Mouse (Mus musculus): ENCODE measurements around the gene Mfsd12. TPM values are rescaled to one million over a fixed set of nuclear protein-coding genes. Genes with fewer than 3 reads are reported as not detected.
A peak's percentile ranks its signal among the peaks of the same experiment; 100 is the strongest.

The Mfsd12 gene
- polyA plus RNA-seq, 1 experiment from 2014 or later = 11.3 TPM

DNA sequence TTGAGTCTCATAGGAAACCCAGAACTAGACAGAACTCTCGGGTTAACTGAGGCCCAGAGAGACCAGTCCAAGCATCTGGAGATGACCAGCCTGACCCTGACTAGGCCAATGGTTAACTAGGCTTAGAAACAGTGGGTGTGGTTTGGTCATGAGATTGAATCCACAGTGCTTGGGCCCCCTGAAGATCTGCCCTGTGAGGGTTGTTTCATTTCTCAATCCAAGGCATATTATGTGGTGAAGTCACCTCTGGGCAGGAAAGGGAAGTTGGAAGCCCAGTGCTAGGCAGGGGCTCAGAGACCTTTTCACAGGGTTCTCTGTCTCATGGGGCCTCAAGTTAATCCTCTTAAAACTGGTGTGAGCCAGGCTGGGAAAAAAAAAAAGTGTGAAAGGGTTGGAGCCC is 1.6 kb downstream of the Mfsd12 start:
- 53% methylated on average over 1 of the region's 1 CpGs for WGBS
- peak overlapping the region; percentile 8 for H3K27ac ChIP-seq

DNA sequence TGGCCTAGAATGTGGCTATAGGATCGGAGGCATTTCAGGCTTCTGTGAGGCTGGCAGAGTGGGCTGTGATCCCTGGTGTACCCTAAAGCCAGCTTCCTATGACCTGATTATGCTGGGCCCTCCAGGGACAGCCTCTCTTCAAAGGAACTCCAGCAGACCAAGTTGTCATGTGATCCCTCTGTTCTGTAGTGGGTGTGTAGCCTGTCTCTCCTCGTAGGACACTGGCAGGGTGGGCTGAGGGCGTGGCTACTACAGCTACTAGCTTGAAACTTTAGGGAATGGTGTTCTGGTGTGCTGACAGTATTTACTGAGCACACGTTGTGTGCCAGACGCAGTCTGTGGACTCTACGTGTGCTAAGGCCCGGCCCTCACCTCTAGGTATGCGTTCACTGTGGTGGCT is 3.4 kb downstream of the Mfsd12 start:
- WGBS = 63% methylated on average over 8 of the region's 8 CpGs
- no peak for ATAC-seq (replicated peaks; ENCODE audit: low FRiP score, low read depth)

More for the DNA sequence above, 1.6 kb downstream of the Mfsd12 start:
- Histone ChIP-seq H3K4me2 (ENCODE audit: low read length) (peak overlapping the region; percentile 99; the same call in 1 of the 2 replicates), H3K9ac (ENCODE audit: low read depth, low read length) (0 out of 2 replicates have a peak overlapping the region, but pooled peaks have one; percentile 78), H3K4me3 (replicated peaks; ENCODE audit: low read depth, low read length) (no peak overlapping the region; the same call in 1 of the 2 replicates), H3K9me3 (replicated peaks; ENCODE audit: low read length) (no peaks in the 10 kb centered on the region), H3K36me3 (ENCODE audit: insufficient read depth, low read length) (no peaks in the 10 kb centered on the region), H3K27me3 (ENCODE audit: insufficient read depth, low read length) (no peaks in the 10 kb centered on the region), H3K4me1 (replicated peaks; ENCODE audit: insufficient read depth, low read length) (peaks cover 21% of the 10 kb centered on the region; the same call in 1 of the 2 replicates)
- DNase-seq (ENCODE audit: low spot score) = no peak
- TF ChIP-seq CTCF (IDR thresholded peaks at IDR 0.05; ENCODE audit: low read depth) = no peak
- no peak for ATAC-seq (replicated peaks; ENCODE audit: low FRiP score, low read depth)

DNA sequence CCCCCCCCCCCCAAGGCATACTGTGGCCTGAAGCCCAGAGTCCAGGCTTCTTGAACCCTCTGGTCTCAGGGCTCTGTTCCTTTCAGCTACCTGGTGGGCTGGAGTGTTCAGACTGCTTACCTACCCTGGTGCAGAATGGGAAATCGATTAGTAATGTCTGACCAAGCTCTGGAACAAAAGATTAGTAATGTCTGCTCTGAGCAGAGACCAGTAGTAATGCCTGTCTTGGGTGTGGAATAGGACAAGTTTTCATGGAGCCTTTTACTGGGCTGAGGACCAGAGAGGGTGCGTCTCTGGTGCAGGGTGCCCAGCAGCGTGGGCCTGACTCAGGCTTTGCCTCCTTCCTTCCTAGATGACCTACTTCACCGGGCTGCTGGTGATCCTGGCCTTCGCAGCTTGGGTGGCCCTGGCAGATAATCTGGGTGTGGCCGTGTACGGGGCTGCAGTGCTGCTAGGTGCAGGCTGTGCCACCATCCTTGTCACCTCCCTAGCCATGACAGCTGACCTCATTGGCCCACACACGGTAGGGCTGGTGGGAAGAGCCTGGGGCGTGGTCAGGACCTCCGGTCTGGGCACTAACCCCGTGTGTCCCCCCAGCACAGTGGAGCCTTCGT is 5.2 kb downstream of the Mfsd12 start:
- no peak for TF ChIP-seq CTCF (IDR thresholded peaks at IDR 0.05; ENCODE audit: low read depth)
- no peaks in the 10 kb centered on the region for H3K9me3 ChIP-seq (replicated peaks; ENCODE audit: low read length)

More for the DNA sequence above, 3.4 kb downstream of the Mfsd12 start:
- H3K4me2 ChIP-seq (ENCODE audit: low read length) = no peak overlapping the region
- no peaks in the 10 kb centered on the region for H3K9me3 ChIP-seq (replicated peaks; ENCODE audit: low read length)
- peaks cover 34% of the 10 kb centered on the region for H3K4me1 ChIP-seq (replicated peaks; ENCODE audit: insufficient read depth, low read length)
- H3K4me3 ChIP-seq (replicated peaks; ENCODE audit: low read depth, low read length) = no peak overlapping the region
- H3K9ac ChIP-seq (ENCODE audit: low read depth, low read length) = no peak overlapping the region
- no peak for DNase-seq (ENCODE audit: low spot score)
- H3K36me3 ChIP-seq (ENCODE audit: insufficient read depth, low read length) = no peaks in the 10 kb centered on the region
- no peaks in the 10 kb centered on the region for H3K27me3 ChIP-seq (ENCODE audit: insufficient read depth, low read length)
- no peak for TF ChIP-seq CTCF (IDR thresholded peaks at IDR 0.05; ENCODE audit: low read depth)
- no peak overlapping the region for H3K27ac ChIP-seq

DNA sequence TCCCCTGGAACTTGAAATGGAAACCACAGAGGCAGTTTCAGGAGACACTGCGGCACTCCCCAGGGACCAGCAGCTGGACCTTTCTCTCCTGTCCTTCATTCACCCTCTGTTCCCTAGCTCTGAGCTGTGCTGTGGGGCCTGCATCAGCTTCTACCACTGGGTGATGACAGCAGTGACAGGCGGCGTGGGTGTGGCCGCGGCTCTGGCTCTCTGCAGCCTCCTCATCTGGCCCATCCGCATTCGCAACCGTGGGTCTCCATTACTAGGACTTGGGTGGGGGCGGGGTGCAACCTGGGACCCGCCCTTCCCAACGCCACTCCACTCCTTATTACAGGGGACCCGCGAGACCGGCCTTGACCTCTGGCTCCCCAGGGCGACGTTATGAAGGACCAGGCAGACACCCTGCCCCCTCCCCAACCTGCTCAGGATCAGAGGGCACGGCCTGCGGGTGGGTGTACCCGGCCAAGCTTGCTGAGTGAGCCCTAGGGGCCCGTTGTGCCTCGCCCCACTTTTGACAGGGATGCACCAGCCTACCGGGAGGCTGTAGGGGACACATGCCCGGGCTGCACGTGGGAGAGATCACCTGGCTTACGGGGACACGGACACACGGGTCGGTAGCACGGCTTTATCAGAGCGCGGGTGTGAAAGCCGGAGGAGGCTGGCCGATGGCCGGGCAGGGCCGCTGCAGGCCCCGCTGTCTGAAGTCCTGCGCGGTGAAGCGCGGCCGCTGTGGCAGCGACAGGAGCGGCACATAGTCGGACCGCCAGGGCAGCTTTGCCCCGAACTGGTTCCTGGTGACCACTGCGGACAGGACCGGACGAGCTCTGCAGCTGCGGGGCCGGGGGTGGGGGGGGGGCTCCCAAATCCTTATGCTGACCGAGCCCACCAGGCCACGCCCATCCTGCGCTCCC is 6.4 kb downstream of the Mfsd12 start:
- H3K27ac ChIP-seq = no peak overlapping the region
- 10% methylated on average over 54 of the region's 54 CpGs for WGBS
- H3K4me3 ChIP-seq (replicated peaks; ENCODE audit: low read depth, low read length) = peak overlapping the region; percentile 12
- H3K9ac ChIP-seq (ENCODE audit: low read depth, low read length) = peak overlapping the region; percentile 29; the same call in 1 of the 2 replicates
- peaks cover 20% of the 10 kb centered on the region for H3K36me3 ChIP-seq (ENCODE audit: insufficient read depth, low read length)
- peak overlapping the region; percentile 52 for H3K4me2 ChIP-seq (ENCODE audit: low read length)
- no peaks in the 10 kb centered on the region for H3K27me3 ChIP-seq (ENCODE audit: insufficient read depth, low read length)
- peaks cover 23% of the 10 kb centered on the region for H3K4me1 ChIP-seq (replicated peaks; ENCODE audit: insufficient read depth, low read length)
- DNase-seq (ENCODE audit: low spot score) (no peak), ATAC-seq (replicated peaks; ENCODE audit: low FRiP score, low read depth) (peak; percentile 10; the same call in 1 of the 2 replicates)
- no peaks in the 10 kb centered on the region for H3K9me3 ChIP-seq (replicated peaks; ENCODE audit: low read length)
- TF ChIP-seq CTCF (IDR thresholded peaks at IDR 0.05; ENCODE audit: low read depth) = no peak

More for the DNA sequence above, 5.2 kb downstream of the Mfsd12 start:
- no peak for DNase-seq (ENCODE audit: low spot score)
- Histone ChIP-seq H3K36me3 (ENCODE audit: insufficient read depth, low read length) (peaks cover 9% of the 10 kb centered on the region), H3K4me1 (replicated peaks; ENCODE audit: insufficient read depth, low read length) (peaks cover 30% of the 10 kb centered on the region), H3K4me3 (replicated peaks; ENCODE audit: low read depth, low read length) (no peak overlapping the region), H3K27me3 (ENCODE audit: insufficient read depth, low read length) (no peaks in the 10 kb centered on the region), H3K27ac (no peak overlapping the region), H3K9ac (ENCODE audit: low read depth, low read length) (no peak overlapping the region), H3K4me2 (ENCODE audit: low read length) (no peak overlapping the region)
- ATAC-seq (replicated peaks; ENCODE audit: low FRiP score, low read depth) = no peak
- 72% methylated on average over 12 of the region's 12 CpGs for WGBS

DNA sequence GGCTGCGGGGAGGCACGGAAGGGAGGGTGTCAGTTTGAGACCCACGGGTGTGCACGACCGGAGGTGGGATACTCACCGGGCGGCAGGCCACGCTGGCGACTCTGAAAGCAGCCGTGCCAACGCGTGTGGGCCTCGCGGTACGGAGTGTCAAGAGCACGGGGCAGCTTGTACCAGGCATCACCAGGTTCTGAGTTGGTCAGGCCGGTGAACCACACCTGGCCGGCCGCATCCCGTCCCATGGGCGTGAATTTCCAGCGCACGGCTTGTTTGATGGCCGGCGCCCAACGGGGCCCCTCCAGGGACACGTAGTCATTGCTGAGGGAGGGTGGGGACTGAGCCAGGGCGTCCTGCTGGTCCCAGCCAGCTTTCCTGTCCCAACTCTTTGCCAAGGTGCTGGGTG is 7.4 kb downstream of the Mfsd12 start:
- Histone ChIP-seq H3K27ac (no peak overlapping the region), H3K36me3 (ENCODE audit: insufficient read depth, low read length) (peaks cover 30% of the 10 kb centered on the region), H3K27me3 (ENCODE audit: insufficient read depth, low read length) (no peaks in the 10 kb centered on the region), H3K9ac (ENCODE audit: low read depth, low read length) (peak overlapping the region; percentile 39; the same call in 1 of the 2 replicates), H3K9me3 (replicated peaks; ENCODE audit: low read length) (no peaks in the 10 kb centered on the region), H3K4me2 (ENCODE audit: low read length) (peak overlapping the region; percentile 52), H3K4me3 (replicated peaks; ENCODE audit: low read depth, low read length) (peak overlapping the region; percentile 12), H3K4me1 (replicated peaks; ENCODE audit: insufficient read depth, low read length) (peaks cover 18% of the 10 kb centered on the region)
- ATAC-seq (replicated peaks; ENCODE audit: low FRiP score, low read depth) (no peak), DNase-seq (ENCODE audit: low spot score) (no peak)
- no peak for TF ChIP-seq CTCF (IDR thresholded peaks at IDR 0.05; ENCODE audit: low read depth)
- WGBS = 9% methylated on average over 28 of the region's 28 CpGs

DNA sequence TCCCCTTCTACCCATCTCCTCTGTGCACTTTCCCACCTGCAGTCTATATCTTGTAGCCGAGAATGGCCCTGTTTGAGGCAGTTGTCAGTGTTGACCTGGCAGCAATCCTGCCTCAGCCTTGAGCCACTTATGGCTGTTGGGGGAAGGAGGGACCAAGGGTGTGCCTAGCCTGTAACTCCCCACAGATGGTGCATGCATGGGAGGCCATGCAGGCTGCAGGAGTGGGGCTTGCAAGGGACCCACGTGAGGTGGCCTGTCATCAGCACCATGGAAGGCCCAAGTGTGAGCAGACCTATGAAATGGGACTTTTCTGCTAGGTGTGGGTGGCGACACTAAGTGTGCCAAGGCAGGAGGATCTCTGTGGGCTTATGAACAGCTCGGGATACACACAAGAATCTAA is 7.8 kb downstream of the Mfsd12 start:
- H3K4me3 ChIP-seq (replicated peaks; ENCODE audit: low read depth, low read length) = no peak overlapping the region
- WGBS = 42% methylated on average over 4 of the region's 4 CpGs
- no peak for TF ChIP-seq CTCF (IDR thresholded peaks at IDR 0.05; ENCODE audit: low read depth)

More for the DNA sequence above, 7.8 kb downstream of the Mfsd12 start:
- peak overlapping the region; percentile 39; the same call in 1 of the 2 replicates for H3K9ac ChIP-seq (ENCODE audit: low read depth, low read length)
- peaks cover 18% of the 10 kb centered on the region for H3K4me1 ChIP-seq (replicated peaks; ENCODE audit: insufficient read depth, low read length)
- H3K4me2 ChIP-seq (ENCODE audit: low read length) = peak overlapping the region; percentile 52; the same call in 1 of the 2 replicates
- ATAC-seq (replicated peaks; ENCODE audit: low FRiP score, low read depth) (no peak), DNase-seq (ENCODE audit: low spot score) (no peak)
- no peaks in the 10 kb centered on the region for H3K9me3 ChIP-seq (replicated peaks; ENCODE audit: low read length)
- peaks cover 34% of the 10 kb centered on the region for H3K36me3 ChIP-seq (ENCODE audit: insufficient read depth, low read length)
- H3K27me3 ChIP-seq (ENCODE audit: insufficient read depth, low read length) = no peaks in the 10 kb centered on the region
- no peak overlapping the region for H3K27ac ChIP-seq

Data from kidney, postnatal 0 days (tissue).